Mouse (Mus musculus) spleen, adult 12 weeks (tissue): ENCODE data around the gene Romo1.
"Not testable (repeated sequence)": the region's sequence is repeated elsewhere in the genome, so short reads cannot be mapped to it uniquely, and the experiment has no call there.

Source experiments
- DNase-seq: peaks from one replicate; pipeline ENCODE4 v3.0.0; 2022; ENCODE audit warnings: low spot score

Gene Romo1

GRCm38 (mm10) chr2:156180094-156180821, 36.4 kb downstream of the Romo1 start, which contains the start of gene Rbm39:
Gene Rbm39 (minus strand): TSS chr2:156180238.
- DNase-seq = peak; percentile 99

GRCm38 (mm10) chr2:156180824-156181590, 37.2 kb downstream of the Romo1 start:
- no peak for DNase-seq

- DNase-seq = no peak
Measured at GRCm38 (mm10) chr2:156181592-156181991, 37.8 kb downstream of the Romo1 start.

GRCm38 (mm10) chr2:156189241-156189640, 45.4 kb downstream of the Romo1 start:
- not testable (repeated sequence) for DNase-seq

GRCm38 (mm10) chr2:156190004-156190896, 46.4 kb downstream of the Romo1 start:
- no peak for DNase-seq

GRCm38 (mm10) chr2:156191540-156191939, 47.7 kb downstream of the Romo1 start:
- DNase-seq = no peak

GRCm38 (mm10) chr2:156192068-156192467, 48.2 kb downstream of the Romo1 start:
- DNase-seq = no peak

- DNase-seq = no peak
Measured at GRCm38 (mm10) chr2:156193066-156193862, 49.4 kb downstream of the Romo1 start.

GRCm38 (mm10) chr2:156194571-156194970, 50.7 kb downstream of the Romo1 start:
- no peak for DNase-seq
